Mouse (Mus musculus): ENCODE data around the gene Cnih3. TPM values are rescaled to one million over a fixed set of nuclear protein-coding genes. Genes with fewer than 3 reads are reported as not detected.

Gene Cnih3
- polyA plus RNA-seq (2015; fragmentation: Nextera tagmentation; extraction: Ambion mirVana), result 0.17 and 0.44 TPM in 2 replicates

DNA sequence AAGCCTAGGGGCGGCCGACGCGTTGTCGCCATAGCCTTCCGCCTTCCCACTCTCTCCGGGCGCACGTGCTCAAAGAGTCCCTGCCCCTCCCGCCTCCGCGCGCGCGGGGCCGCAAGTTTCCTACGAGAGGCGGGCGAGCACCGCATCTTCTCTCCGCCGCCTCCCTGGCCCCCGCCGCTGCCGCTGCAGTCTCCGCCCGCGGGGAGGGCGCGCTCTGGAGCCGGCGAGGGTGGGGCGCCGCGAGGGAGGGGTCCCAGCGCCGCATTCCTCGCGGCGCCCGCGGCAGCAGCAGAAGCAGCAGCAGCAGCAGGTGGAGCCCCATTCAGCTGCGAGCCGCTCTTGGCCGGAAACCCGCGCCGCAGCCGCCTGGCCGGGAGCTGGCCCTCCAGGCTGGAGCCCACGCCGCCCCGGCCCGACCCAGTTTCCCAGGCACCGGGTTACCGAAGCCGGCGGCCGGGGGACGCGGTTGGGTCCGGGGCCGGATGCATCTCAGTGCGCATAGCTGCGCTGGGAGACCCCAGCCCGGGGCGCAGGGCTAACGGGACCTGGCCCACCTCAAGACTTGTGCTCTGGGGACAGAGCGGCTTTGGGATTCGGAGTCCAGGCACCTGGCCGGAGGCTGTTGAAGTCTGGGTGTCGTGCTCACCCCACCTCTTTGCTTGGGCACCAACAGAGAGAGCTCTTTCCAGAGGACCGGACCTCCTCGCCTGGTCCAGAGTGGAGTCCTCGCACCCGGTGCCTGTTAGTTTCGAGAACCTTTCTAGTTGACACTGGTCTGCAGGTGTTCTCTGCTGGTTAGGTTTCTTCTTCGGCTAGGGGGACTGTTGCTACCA, at the start of gene Cnih3:
Cnih3 (plus strand) TSS at position 262 of the 833 bp plus-strand sequence.
- Histone ChIP-seq H3K4me1 (ENCODE audit: control insufficient read depth, insufficient read depth, low read length) (peaks cover 15% of the 10 kb centered on the region; the same call in 1 of the 2 replicates), H3K4me3 (replicated peaks; ENCODE audit: low read length) (peak within 1 kb of the TSS; percentile 56), H3K27me3 (ENCODE audit: control insufficient read depth, insufficient read depth, low read length) (peaks cover 27% of the 10 kb centered on the region), H3K9ac (ENCODE audit: low read length) (peak within 1 kb of the TSS; percentile 71), H3K36me3 (ENCODE audit: control insufficient read depth, insufficient read depth, low read length) (no peaks in the 10 kb centered on the region), H3K9me3 (replicated peaks; ENCODE audit: control insufficient read depth, low read length) (no peaks in the 10 kb centered on the region), H3K4me2 (ENCODE audit: low read depth, low read length) (peak within 1 kb of the TSS; percentile 99), H3K27ac (ENCODE audit: low read length) (no peak within 1 kb of the TSS)
- peak; percentile 77 for ATAC-seq (ENCODE audit: insufficient read depth, low FRiP score)
- under 1% methylated on average over 78 of the region's 78 CpGs for WGBS

DNA sequence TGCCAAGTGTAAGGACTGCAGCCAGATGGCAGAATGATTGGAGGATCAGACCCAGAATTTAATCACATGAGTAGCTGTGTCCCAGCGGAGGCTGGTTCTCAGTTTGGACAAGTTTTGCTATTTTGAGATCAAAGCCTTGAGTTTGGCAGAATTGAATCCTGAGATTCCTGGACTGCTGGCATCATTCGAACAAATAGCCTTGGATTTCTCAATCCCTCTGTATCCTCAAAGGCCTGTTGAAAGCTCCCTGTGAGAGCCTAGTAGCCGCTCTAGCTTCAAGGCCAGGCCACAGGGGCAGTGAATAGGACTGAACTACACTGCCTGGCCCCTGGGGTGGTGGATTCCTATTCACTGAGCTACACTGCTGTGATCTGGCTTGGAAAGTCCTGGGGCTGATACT, 44.4 kb upstream of the Cnih3 start:
- H3K9ac ChIP-seq (ENCODE audit: low read length), result no peak overlapping the region
- H3K9me3 ChIP-seq (replicated peaks; ENCODE audit: control insufficient read depth, low read length), result no peaks in the 10 kb centered on the region
- 73% methylated on average over 3 of the region's 3 CpGs for WGBS
- H3K4me1 ChIP-seq (ENCODE audit: control insufficient read depth, insufficient read depth, low read length), result no peaks in the 10 kb centered on the region
- no peak overlapping the region for H3K27ac ChIP-seq (ENCODE audit: low read length)
- H3K4me2 ChIP-seq (ENCODE audit: low read depth, low read length), result no peak overlapping the region
- no peak for ATAC-seq (ENCODE audit: insufficient read depth, low FRiP score)
- H3K36me3 ChIP-seq (ENCODE audit: control insufficient read depth, insufficient read depth, low read length), result no peaks in the 10 kb centered on the region
- H3K4me3 ChIP-seq (replicated peaks; ENCODE audit: low read length), result no peak overlapping the region
- no peaks in the 10 kb centered on the region for H3K27me3 ChIP-seq (ENCODE audit: control insufficient read depth, insufficient read depth, low read length)

DNA sequence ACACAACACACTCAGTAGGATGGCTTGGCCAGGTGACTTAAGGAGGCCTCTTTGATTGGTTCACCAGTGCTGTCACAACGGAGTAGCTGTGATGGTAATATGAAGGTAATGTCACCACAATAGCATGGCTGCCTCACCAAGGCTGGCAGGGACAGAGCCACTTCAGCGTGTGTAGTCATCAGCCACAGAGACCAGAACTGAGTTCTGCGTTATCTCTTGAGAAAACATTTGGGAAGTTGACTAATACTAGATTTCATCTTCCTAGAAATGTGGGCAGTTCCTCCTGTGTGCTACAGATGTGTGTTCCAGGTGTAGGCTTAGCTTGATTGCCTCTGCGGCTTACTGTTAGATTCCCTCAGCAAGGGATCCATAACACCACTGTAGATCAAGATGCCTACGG, 41.7 kb upstream of the Cnih3 start:
- Histone ChIP-seq H3K4me2 (ENCODE audit: low read depth, low read length) (no peak overlapping the region), H3K9ac (ENCODE audit: low read length) (no peak overlapping the region), H3K4me1 (ENCODE audit: control insufficient read depth, insufficient read depth, low read length) (no peaks in the 10 kb centered on the region), H3K27me3 (ENCODE audit: control insufficient read depth, insufficient read depth, low read length) (no peaks in the 10 kb centered on the region), H3K9me3 (replicated peaks; ENCODE audit: control insufficient read depth, low read length) (no peaks in the 10 kb centered on the region), H3K27ac (ENCODE audit: low read length) (no peak overlapping the region), H3K36me3 (ENCODE audit: control insufficient read depth, insufficient read depth, low read length) (no peaks in the 10 kb centered on the region), H3K4me3 (replicated peaks; ENCODE audit: low read length) (no peak overlapping the region)
- ATAC-seq (ENCODE audit: insufficient read depth, low FRiP score), result no peak
- 89% methylated on average over 5 of the region's 5 CpGs for WGBS

GRCm38 (mm10) chr1:181312115-181313045, 40.0 kb upstream of the Cnih3 start:
- Histone ChIP-seq H3K4me3 (replicated peaks; ENCODE audit: low read length) (no peak overlapping the region), H3K36me3 (ENCODE audit: control insufficient read depth, insufficient read depth, low read length) (no peaks in the 10 kb centered on the region), H3K27me3 (ENCODE audit: control insufficient read depth, insufficient read depth, low read length) (no peaks in the 10 kb centered on the region), H3K27ac (ENCODE audit: low read length) (no peak overlapping the region), H3K4me2 (ENCODE audit: low read depth, low read length) (no peak overlapping the region), H3K9ac (ENCODE audit: low read length) (no peak overlapping the region), H3K9me3 (replicated peaks; ENCODE audit: control insufficient read depth, low read length) (no peaks in the 10 kb centered on the region), H3K4me1 (ENCODE audit: control insufficient read depth, insufficient read depth, low read length) (no peaks in the 10 kb centered on the region)
- no peak for ATAC-seq (ENCODE audit: insufficient read depth, low FRiP score)
- WGBS, result 91% methylated on average over 15 of the region's 15 CpGs

DNA sequence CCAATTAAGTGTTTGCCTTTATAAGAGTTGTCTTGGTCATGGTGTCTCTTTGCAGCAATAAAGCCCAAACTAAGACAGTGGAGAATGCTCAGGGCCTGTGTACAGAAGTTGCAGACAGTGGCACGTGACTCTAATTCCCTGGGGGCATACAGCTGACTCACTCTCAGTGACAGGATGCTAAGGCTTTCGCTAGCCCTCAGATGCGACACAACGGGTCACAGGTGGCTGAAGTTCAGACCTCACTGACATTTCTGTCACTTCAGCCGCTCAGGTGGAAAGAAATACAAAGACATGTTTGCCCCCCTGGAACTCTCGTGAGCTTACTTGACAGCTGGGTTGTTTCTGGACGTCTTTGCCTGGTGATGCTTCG, 39.4 kb upstream of the Cnih3 start:
- no peak overlapping the region for H3K9ac ChIP-seq (ENCODE audit: low read length)
- no peaks in the 10 kb centered on the region for H3K27me3 ChIP-seq (ENCODE audit: control insufficient read depth, insufficient read depth, low read length)
- H3K4me3 ChIP-seq (replicated peaks; ENCODE audit: low read length), result no peak overlapping the region
- no peaks in the 10 kb centered on the region for H3K36me3 ChIP-seq (ENCODE audit: control insufficient read depth, insufficient read depth, low read length)
- no peak overlapping the region for H3K27ac ChIP-seq (ENCODE audit: low read length)
- H3K4me2 ChIP-seq (ENCODE audit: low read depth, low read length), result no peak overlapping the region
- H3K4me1 ChIP-seq (ENCODE audit: control insufficient read depth, insufficient read depth, low read length), result no peaks in the 10 kb centered on the region
- no peak for ATAC-seq (ENCODE audit: insufficient read depth, low FRiP score)
- 82% methylated on average over 8 of the region's 8 CpGs for WGBS
- no peaks in the 10 kb centered on the region for H3K9me3 ChIP-seq (replicated peaks; ENCODE audit: control insufficient read depth, low read length)

DNA sequence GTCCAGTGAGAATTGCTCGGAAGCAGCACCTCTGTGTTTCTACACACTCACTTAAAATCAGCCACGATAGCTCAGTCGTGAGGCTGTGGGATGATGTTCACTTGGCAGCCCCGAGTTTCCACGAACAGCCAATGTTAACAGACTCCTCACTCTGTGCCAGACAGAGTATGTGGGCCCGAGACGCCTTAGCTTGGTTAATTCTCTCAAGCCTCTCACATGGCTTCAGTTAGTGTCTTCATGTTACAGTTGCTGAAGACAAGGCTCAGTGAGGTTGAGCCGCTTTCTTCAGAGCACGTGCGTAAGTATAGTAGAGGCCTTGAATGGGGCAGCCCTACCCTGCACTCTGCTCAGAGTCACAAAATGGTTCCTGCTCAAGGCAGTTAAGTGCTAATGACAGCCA, 38.1 kb upstream of the Cnih3 start:
- Histone ChIP-seq H3K9me3 (replicated peaks; ENCODE audit: control insufficient read depth, low read length) (no peaks in the 10 kb centered on the region), H3K4me1 (ENCODE audit: control insufficient read depth, insufficient read depth, low read length) (no peaks in the 10 kb centered on the region), H3K27me3 (ENCODE audit: control insufficient read depth, insufficient read depth, low read length) (no peaks in the 10 kb centered on the region), H3K9ac (ENCODE audit: low read length) (no peak overlapping the region), H3K4me2 (ENCODE audit: low read depth, low read length) (no peak overlapping the region), H3K36me3 (ENCODE audit: control insufficient read depth, insufficient read depth, low read length) (no peaks in the 10 kb centered on the region), H3K4me3 (replicated peaks; ENCODE audit: low read length) (no peak overlapping the region), H3K27ac (ENCODE audit: low read length) (no peak overlapping the region)
- ATAC-seq (ENCODE audit: insufficient read depth, low FRiP score), result no peak
- 83% methylated on average over 10 of the region's 10 CpGs for WGBS

- H3K9me3 ChIP-seq (replicated peaks; ENCODE audit: control insufficient read depth, low read length), result no peaks in the 10 kb centered on the region
- H3K4me1 ChIP-seq (ENCODE audit: control insufficient read depth, insufficient read depth, low read length), result no peaks in the 10 kb centered on the region
- 67% methylated on average over 3 of the region's 3 CpGs for WGBS
- H3K9ac ChIP-seq (ENCODE audit: low read length), result no peak overlapping the region
- no peak overlapping the region for H3K4me3 ChIP-seq (replicated peaks; ENCODE audit: low read length)
- ATAC-seq (ENCODE audit: insufficient read depth, low FRiP score), result no peak
- H3K4me2 ChIP-seq (ENCODE audit: low read depth, low read length), result no peak overlapping the region
- H3K27ac ChIP-seq (ENCODE audit: low read length), result no peak overlapping the region
- no peaks in the 10 kb centered on the region for H3K36me3 ChIP-seq (ENCODE audit: control insufficient read depth, insufficient read depth, low read length)
- no peaks in the 10 kb centered on the region for H3K27me3 ChIP-seq (ENCODE audit: control insufficient read depth, insufficient read depth, low read length)
Observed at GRCm38 (mm10) chr1:181315350-181315749, 37.1 kb upstream of the Cnih3 start.

GRCm38 (mm10) chr1:181316571-181316970, 35.9 kb upstream of the Cnih3 start:
- Histone ChIP-seq H3K4me3 (replicated peaks; ENCODE audit: low read length) (no peak overlapping the region), H3K9me3 (replicated peaks; ENCODE audit: control insufficient read depth, low read length) (no peaks in the 10 kb centered on the region; the same call in 1 of the 2 replicates), H3K36me3 (ENCODE audit: control insufficient read depth, insufficient read depth, low read length) (no peaks in the 10 kb centered on the region), H3K4me2 (ENCODE audit: low read depth, low read length) (no peak overlapping the region), H3K9ac (ENCODE audit: low read length) (no peak overlapping the region), H3K27ac (ENCODE audit: low read length) (no peak overlapping the region), H3K4me1 (ENCODE audit: control insufficient read depth, insufficient read depth, low read length) (no peaks in the 10 kb centered on the region), H3K27me3 (ENCODE audit: control insufficient read depth, insufficient read depth, low read length) (no peaks in the 10 kb centered on the region)
- 74% methylated on average over 5 of the region's 5 CpGs for WGBS
- ATAC-seq (ENCODE audit: insufficient read depth, low FRiP score), result no peak

DNA sequence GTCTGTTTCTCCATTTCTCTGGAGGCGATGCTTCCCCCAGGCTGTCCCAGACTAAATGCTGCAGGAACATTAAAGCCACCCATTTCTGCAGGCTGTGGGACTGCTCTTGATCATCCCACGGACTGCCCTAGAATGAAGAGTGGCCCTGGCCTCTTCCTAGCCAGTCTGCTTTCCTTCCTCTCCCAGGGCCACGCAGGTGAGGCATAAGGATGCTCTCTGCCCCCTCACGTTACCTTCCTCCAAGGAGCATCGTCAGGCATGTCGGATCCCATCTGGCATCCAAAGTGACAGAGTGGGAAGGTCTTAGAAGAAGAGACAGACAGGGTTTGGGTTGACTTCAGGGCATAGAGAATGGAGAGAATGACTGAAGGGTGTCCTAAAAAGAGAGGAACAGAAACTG, 33.0 kb upstream of the Cnih3 start:
- H3K9me3 ChIP-seq (replicated peaks; ENCODE audit: control insufficient read depth, low read length), result no peaks in the 10 kb centered on the region; the same call in 1 of the 2 replicates
- H3K27ac ChIP-seq (ENCODE audit: low read length), result no peak overlapping the region
- no peak overlapping the region for H3K4me2 ChIP-seq (ENCODE audit: low read depth, low read length)
- H3K4me3 ChIP-seq (replicated peaks; ENCODE audit: low read length), result no peak overlapping the region
- ATAC-seq (ENCODE audit: insufficient read depth, low FRiP score), result no peak
- no peak overlapping the region for H3K9ac ChIP-seq (ENCODE audit: low read length)
- no peaks in the 10 kb centered on the region for H3K36me3 ChIP-seq (ENCODE audit: control insufficient read depth, insufficient read depth, low read length)
- 81% methylated on average over 6 of the region's 6 CpGs for WGBS
- no peaks in the 10 kb centered on the region for H3K27me3 ChIP-seq (ENCODE audit: control insufficient read depth, insufficient read depth, low read length)
- H3K4me1 ChIP-seq (ENCODE audit: control insufficient read depth, insufficient read depth, low read length), result no peaks in the 10 kb centered on the region

Data from stomach, embryonic 16.5 days (tissue).